Mouse (Mus musculus): ENCODE measurements around the gene Sbno1. TPM values are rescaled to one million over a fixed set of nuclear protein-coding genes. Genes with fewer than 3 reads are reported as not detected.
A peak's percentile ranks its signal among the peaks of the same experiment; 100 is the strongest.

Sbno1 gene
- polyA plus RNA-seq, 1 experiment, result 11.3 TPM

DNA sequence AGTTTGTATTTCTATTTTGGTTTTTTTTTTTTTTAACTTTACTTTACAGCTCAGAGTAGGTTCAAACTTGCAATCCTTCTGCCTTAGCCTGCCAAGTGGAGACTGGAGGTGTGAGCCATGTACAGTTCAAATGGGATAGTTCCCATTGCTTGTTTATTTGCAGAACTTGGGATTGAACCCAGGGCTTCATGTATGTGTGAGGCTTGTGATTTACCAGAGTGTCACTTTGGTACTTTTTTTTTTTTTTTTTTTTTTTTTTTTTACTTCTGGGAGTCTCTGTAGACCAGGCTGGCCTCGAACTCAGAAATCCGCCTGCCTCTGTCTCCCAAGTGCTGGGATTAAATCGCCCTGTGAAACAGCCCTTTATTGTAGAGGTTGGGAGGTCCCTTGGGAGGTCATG is 18.4 kb upstream of the Sbno1 start:
- Histone ChIP-seq H3K27me3 (ENCODE audit: control insufficient read depth, insufficient read depth, insufficient read length) (no peaks in the 10 kb centered on the region), H3K79me2 (ENCODE audit: control insufficient read depth, insufficient read depth) (peaks cover 68% of the 10 kb centered on the region), H3K36me3 (ENCODE audit: control insufficient read depth, insufficient read depth) (peaks cover 7% of the 10 kb centered on the region), H3ac (ENCODE audit: control insufficient read depth, insufficient read length) (no peak overlapping the region), H3K4me2 (ENCODE audit: low read depth) (peak overlapping the region; percentile 86), H3K4me3 (peak overlapping the region; percentile 58)
- TF ChIP-seq REST (IDR thresholded peaks at IDR 0.05; ENCODE audit: insufficient read depth, insufficient read length), result no peak
- TF ChIP-seq E2F4 (IDR thresholded peaks at IDR 0.05; ENCODE audit: insufficient read depth), result no peak
- TF ChIP-seq MAX (IDR thresholded peaks at IDR 0.05; ENCODE audit: low read depth), result no peak
- TF ChIP-seq CEBPB (IDR thresholded peaks at IDR 0.05; ENCODE audit: insufficient read depth, poor library complexity, severe bottlenecking), result no peak
- no peak for TF ChIP-seq TCF12 (IDR thresholded peaks at IDR 0.05; ENCODE audit: insufficient read depth, poor library complexity, severe bottlenecking)

DNA sequence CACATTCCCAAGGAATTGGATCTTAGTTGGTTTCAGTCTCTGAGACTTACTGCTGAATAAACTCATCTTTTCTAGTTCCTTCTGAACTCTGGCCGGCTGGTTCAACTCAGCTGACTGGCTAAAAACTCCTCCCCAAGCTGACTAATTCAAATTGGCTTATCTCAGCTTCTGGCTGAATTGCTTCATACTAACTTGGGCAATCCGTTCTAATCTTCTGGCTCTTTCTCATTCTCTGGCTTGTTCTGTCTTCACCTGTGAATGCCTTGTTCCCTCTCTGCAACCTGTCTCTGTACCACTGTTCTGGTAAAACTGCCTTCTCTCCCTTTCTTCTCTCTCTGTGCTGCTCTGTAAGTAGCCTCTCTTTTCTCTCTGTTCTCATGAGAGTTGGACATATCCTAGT is 16.8 kb upstream of the Sbno1 start:
- Histone ChIP-seq H3K4me3 (no peak overlapping the region), H3ac (ENCODE audit: control insufficient read depth, insufficient read length) (no peak overlapping the region), H3K79me2 (ENCODE audit: control insufficient read depth, insufficient read depth) (peaks cover 56% of the 10 kb centered on the region), H3K4me2 (ENCODE audit: low read depth) (no peak overlapping the region), H3K36me3 (ENCODE audit: control insufficient read depth, insufficient read depth) (no peaks in the 10 kb centered on the region), H3K27me3 (ENCODE audit: control insufficient read depth, insufficient read depth, insufficient read length) (no peaks in the 10 kb centered on the region)
- TF ChIP-seq SRF (IDR thresholded peaks at IDR 0.05; ENCODE audit: control insufficient read depth, insufficient read length, low read depth), result no peak
- TF ChIP-seq E2F4 (IDR thresholded peaks at IDR 0.05; ENCODE audit: insufficient read depth), result no peak
- peak; percentile 58; the same call in 1 of the 2 replicates for TF ChIP-seq CEBPB (IDR thresholded peaks at IDR 0.05; ENCODE audit: insufficient read depth, poor library complexity, severe bottlenecking)
- TF ChIP-seq MYOG (IDR thresholded peaks at IDR 0.05; ENCODE audit: control insufficient read depth in 1 of 3, insufficient read depth in 1 of 3, insufficient read length in 2 of 3, low read depth in 2 of 3), result no peak
- TF ChIP-seq REST (IDR thresholded peaks at IDR 0.05; ENCODE audit: insufficient read depth, insufficient read length), result no peak

DNA sequence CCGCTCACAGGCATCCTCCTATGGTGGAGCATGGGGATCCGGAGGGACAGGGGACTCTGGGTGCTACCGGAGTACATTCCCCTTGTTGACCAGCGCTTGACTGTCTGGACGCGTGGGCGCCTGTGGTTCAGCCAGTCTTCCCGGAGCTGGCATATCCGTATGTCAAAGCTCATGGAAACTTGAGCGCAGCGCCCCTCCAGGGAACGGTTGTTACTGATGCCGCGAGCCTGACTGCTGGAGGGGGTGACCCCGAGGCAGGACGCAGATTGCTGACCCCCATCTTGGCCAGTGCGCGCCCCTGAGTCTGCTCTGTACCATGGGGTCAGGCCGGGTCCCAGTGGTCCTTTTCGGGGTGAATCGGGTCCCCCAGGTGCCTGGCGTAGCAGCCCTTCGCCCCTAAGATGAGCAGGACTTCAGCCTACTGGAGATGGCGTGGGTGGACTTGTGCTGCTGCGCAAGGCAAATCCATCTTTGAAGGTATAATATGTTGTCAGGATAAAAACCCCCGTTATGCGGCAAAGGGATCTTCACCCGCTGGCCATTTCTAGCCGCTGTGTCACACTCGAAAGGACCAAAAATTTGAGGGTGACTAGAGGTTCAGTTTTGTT is 14.4 kb upstream of the Sbno1 start:
- Histone ChIP-seq H3K79me2 (ENCODE audit: control insufficient read depth, insufficient read depth) (peaks cover 42% of the 10 kb centered on the region), H3ac (ENCODE audit: control insufficient read depth, insufficient read length) (peak overlapping the region; percentile 16), H3K4me2 (ENCODE audit: low read depth) (peak overlapping the region; percentile 73), H3K4me3 (peak overlapping the region; percentile 75), H3K27me3 (ENCODE audit: control insufficient read depth, insufficient read depth, insufficient read length) (no peaks in the 10 kb centered on the region), H3K36me3 (ENCODE audit: control insufficient read depth, insufficient read depth) (no peaks in the 10 kb centered on the region)
- TF ChIP-seq CEBPB (IDR thresholded peaks at IDR 0.05; ENCODE audit: insufficient read depth, poor library complexity, severe bottlenecking) (no peak), MYOD1 (IDR thresholded peaks at IDR 0.05; ENCODE audit: control insufficient read depth in 1 of 3, insufficient read length in 2 of 3, low read depth in 2 of 3) (no peak), MAX (IDR thresholded peaks at IDR 0.05; ENCODE audit: low read depth) (no peak), POLR2AphosphoS2 (IDR thresholded peaks at IDR 0.05; ENCODE audit: insufficient read length, low read depth) (no peak), E2F4 (IDR thresholded peaks at IDR 0.05; ENCODE audit: insufficient read depth) (no peak), TCF3 (IDR thresholded peaks at IDR 0.05; ENCODE audit: insufficient read length, low read depth) (no peak), REST (IDR thresholded peaks at IDR 0.05; ENCODE audit: insufficient read depth, insufficient read length) (no peak), SRF (IDR thresholded peaks at IDR 0.05; ENCODE audit: control insufficient read depth, insufficient read length, low read depth) (no peak), TCF12 (IDR thresholded peaks at IDR 0.05; ENCODE audit: insufficient read depth, poor library complexity, severe bottlenecking) (no peak), MYOG (IDR thresholded peaks at IDR 0.05; ENCODE audit: control insufficient read depth in 1 of 3, insufficient read depth in 1 of 3, insufficient read length in 2 of 3, low read depth in 2 of 3) (no peak), USF1 (IDR thresholded peaks at IDR 0.05; ENCODE audit: low read depth) (no peak), POLR2A (IDR thresholded peaks at IDR 0.05; ENCODE audit: insufficient read length, low read depth) (no peak)

DNA sequence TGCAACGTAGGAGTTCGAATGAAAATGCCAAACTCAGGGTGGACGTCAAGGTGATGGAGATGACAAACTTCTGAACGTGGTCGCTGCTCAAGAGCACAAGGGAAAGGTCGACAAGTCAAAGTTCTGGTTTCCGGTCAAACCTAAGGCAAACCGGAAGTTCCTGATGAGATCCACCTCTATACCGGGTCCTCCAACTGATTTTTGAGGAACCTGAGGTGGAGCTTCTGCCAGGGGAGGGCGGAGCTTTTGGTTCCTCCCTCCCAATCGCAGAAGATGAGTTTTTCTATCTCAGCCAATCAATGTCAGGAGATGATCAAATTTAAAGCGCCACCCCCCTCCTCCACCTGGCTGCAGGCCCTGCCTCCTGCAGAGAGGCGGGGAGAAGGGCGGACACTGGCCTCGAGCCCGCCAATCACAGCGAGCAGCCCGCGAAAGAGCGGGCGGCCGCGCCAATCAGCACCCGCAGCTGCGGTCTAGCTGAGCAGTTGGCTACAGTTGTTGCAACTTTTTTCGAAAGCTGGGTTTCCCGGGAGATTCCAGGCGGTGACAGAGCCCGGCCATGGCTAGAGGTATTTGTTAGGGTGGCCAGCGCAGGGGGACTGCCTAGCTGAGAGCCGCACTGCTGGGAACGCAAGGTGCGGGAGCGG is 13.8 kb upstream of the Sbno1 start, which contains the start of gene Kmt5a:
Kmt5a (plus strand) TSS at position 484 of the 647 bp plus-strand sequence.
- H3K36me3 ChIP-seq (ENCODE audit: control insufficient read depth, insufficient read depth), result no peaks in the 10 kb centered on the region
- H3K27me3 ChIP-seq (ENCODE audit: control insufficient read depth, insufficient read depth, insufficient read length), result no peaks in the 10 kb centered on the region
- H3K79me2 ChIP-seq (ENCODE audit: control insufficient read depth, insufficient read depth), result peaks cover 40% of the 10 kb centered on the region
- H3K4me3 ChIP-seq, result peak within 1 kb of the TSS; percentile 75
- H3ac ChIP-seq (ENCODE audit: control insufficient read depth, insufficient read length), result peak within 1 kb of the TSS; percentile 16
- peak within 1 kb of the TSS; percentile 94 for H3K4me2 ChIP-seq (ENCODE audit: low read depth)
- no peak for TF ChIP-seq SRF (IDR thresholded peaks at IDR 0.05; ENCODE audit: control insufficient read depth, insufficient read length, low read depth)
- peak; percentile 87 for TF ChIP-seq POLR2AphosphoS2 (IDR thresholded peaks at IDR 0.05; ENCODE audit: insufficient read length, low read depth)
- peak; percentile 68 for TF ChIP-seq E2F4 (IDR thresholded peaks at IDR 0.05; ENCODE audit: insufficient read depth)
- TF ChIP-seq CEBPB (IDR thresholded peaks at IDR 0.05; ENCODE audit: insufficient read depth, poor library complexity, severe bottlenecking), result no peak
- no peak for TF ChIP-seq TCF3 (IDR thresholded peaks at IDR 0.05; ENCODE audit: insufficient read length, low read depth)
- TF ChIP-seq REST (IDR thresholded peaks at IDR 0.05; ENCODE audit: insufficient read depth, insufficient read length), result no peak
- TF ChIP-seq MYOG (IDR thresholded peaks at IDR 0.05; ENCODE audit: control insufficient read depth in 1 of 3, insufficient read depth in 1 of 3, insufficient read length in 2 of 3, low read depth in 2 of 3), result peak in 1 of 3 experiments; percentile 20
- TF ChIP-seq USF1 (IDR thresholded peaks at IDR 0.05; ENCODE audit: low read depth), result no peak
- peak in 2 of 3 experiments; percentile 27 to 61 for TF ChIP-seq MYOD1 (IDR thresholded peaks at IDR 0.05; ENCODE audit: control insufficient read depth in 1 of 3, insufficient read length in 2 of 3, low read depth in 2 of 3)
- no peak for TF ChIP-seq MAX (IDR thresholded peaks at IDR 0.05; ENCODE audit: low read depth)
- TF ChIP-seq POLR2A (IDR thresholded peaks at IDR 0.05; ENCODE audit: insufficient read length, low read depth), result peak; percentile 74
- TF ChIP-seq TCF12 (IDR thresholded peaks at IDR 0.05; ENCODE audit: insufficient read depth, poor library complexity, severe bottlenecking), result no peak
